Mouse (Mus musculus) liver (tissue): ENCODE data around the gene Peli1.
"Not testable (repeated sequence)": the region's sequence is repeated elsewhere in the genome, so short reads cannot be mapped to it uniquely, and the experiment has no call there.

ENCODE experiments used
- DNase-seq: peaks from one replicate; pipeline ENCODE4 v3.0.0-alpha.2; 2020; ENCODE audit warnings: mixed read lengths

Gene Peli1

DNA sequence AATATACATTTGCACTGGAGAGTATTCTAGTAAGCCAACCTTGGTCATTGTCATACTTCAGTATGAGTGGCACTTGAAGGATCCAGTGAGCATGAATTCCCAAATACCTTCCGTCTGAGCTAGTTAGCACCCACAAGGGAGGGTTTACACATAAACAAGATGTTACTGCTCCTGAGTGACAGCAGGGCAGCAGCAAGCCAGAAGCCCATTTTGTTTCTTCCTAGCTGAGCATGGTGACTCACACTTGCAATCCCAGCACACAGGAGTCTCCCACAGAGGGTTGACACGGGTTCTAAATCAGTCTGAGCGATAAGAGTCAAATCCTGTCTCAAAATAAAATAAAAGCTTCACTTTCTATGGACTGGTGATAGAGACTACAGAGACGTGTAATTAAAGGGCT is 66.5 kb downstream of the Peli1 start:
- DNase-seq = no peak

DNA sequence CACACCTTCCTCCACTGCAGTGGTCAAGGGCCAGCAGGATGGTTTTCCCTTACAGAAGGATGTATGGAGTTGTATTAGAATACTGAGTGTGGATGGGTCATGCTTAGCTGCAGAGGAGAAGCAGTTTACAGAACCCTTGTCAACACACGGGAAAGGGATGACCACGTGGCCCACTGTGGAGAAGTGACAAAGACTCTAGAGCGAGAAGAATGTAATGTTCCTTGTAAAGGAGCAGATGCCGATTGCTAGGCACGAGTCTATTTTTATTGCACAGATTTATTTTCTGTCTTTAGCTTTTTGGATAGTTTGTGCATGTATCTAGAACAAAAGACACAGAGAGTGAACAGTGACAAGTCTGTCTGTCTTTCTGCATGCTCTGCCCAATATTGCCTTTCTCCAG is 71.0 kb downstream of the Peli1 start:
- no peak for DNase-seq

DNA sequence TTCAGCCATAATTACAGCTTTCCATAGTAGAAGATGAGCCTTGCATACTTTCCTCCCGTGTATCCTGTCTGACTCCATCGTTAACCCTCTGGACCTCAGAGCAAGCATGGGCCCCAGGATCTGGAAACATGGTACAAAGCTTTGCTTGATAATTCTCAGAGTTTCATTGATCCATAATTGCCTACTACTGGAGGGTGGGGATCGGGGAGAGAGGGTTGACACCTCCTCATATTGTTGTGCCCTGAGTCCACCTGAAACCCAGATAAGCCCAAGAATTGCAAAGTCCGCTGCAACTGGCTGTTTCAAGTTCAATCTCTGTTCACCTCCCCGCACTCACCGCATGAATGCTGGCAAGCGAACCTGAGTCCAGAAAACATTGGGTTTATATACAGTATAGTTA is 72.1 kb downstream of the Peli1 start:
- no peak for DNase-seq

DNA sequence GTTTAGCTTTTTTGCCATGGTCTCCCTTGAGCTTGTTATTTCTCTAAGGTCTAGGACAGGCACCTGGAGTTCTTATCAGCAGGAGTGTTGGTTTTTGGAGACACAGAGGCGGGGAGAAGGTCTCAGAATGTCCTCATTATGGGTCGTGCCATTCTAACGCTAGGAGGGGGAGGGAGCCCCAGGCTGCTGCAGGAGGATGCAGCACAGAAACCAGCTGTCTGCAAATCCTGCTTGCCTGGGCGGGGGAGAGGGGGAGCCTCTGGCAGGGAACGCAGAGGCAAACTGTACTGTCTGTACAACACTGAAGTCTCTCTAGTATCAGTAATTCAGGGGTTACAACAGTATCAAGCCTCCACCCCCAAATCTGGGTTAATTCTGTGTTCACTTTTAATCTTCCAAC is 72.6 kb downstream of the Peli1 start:
- DNase-seq = peak; percentile 15

DNA sequence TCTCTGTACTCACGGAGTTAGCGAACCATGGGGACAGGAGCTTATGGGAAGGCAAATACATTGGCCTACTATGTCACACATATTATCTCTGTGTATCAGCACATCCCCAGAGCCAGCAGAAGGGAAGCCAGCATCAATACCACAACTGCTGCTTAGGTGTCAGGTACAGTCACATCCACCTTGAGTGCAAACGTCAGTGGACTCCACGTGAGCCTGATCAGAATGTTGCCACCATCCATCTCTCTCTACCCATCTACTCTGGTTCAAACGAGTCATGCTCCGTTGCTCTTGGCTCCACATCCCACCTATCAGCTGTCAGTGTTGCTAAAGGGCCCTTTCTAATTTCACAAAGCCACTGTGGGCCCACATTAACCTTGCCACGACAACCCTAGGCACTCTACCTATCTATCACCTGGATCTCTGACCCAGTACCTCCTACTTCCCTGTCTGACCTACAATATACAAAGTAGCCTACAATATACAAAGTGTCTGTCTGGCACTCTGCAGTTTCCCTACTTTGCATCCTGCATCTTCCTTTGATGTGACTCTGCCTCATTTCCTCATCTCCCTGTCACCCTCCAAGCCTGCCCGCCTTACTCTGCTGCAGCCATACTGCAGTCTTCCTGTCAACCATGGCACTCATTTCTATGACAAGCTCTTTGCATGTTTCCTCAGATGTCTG is 73.4 kb downstream of the Peli1 start:
- DNase-seq = no peak

DNA sequence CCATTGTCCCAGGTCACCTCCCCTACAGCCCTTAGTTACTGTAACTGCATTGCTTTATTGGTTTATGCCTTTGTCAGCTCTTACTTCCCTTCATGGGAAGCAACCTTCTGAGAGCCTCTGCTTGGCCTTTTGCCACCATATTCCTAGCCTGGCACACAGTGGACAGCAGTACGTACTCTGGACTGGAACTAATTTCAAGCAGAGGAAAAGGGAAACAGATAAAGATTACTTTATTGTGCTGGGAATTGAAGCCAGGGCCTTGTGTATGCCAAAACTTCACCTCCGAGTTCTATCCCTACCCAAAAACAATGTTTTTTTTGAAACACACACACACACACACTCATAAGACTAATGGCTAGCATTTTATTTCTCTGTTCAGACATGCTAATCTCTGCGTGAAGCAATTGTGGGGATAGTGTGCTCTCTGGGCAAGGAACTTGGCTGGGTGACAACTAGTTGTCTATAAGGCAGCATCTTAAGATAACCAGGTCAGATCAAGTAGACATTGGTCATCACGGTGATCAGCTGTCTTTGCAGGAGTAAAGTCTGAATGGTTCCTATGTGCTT is 74.0 kb downstream of the Peli1 start:
- no peak for DNase-seq

DNA sequence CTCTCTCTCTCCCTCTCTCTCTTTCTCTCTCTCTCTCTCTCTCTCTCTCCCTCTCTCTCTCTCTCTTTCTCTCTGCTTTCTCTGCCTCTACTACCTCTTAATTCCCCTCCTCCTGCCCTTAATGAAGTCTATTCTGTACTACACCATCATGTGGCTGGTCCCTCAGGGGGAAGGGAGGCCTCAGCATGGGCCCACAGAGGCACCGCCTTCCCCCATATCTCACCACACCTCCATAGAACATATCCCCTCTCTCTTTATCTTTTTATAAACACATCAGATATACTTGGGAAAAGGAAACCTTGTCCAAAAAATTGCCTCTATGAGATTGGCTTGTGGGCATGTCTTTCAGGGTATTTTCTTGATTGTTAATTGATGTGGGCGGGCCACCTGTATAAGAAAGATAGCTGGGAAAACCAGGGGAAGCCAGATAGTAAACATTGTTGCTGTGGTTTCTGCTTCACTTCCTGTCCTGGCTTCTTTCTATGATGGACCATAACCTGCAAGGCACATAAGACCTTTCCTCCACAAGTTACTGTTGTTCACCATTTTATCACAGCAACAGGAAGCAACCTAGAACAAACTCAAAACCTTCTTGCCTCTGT is 75.5 kb downstream of the Peli1 start:
- DNase-seq = peak; percentile 28

DNA sequence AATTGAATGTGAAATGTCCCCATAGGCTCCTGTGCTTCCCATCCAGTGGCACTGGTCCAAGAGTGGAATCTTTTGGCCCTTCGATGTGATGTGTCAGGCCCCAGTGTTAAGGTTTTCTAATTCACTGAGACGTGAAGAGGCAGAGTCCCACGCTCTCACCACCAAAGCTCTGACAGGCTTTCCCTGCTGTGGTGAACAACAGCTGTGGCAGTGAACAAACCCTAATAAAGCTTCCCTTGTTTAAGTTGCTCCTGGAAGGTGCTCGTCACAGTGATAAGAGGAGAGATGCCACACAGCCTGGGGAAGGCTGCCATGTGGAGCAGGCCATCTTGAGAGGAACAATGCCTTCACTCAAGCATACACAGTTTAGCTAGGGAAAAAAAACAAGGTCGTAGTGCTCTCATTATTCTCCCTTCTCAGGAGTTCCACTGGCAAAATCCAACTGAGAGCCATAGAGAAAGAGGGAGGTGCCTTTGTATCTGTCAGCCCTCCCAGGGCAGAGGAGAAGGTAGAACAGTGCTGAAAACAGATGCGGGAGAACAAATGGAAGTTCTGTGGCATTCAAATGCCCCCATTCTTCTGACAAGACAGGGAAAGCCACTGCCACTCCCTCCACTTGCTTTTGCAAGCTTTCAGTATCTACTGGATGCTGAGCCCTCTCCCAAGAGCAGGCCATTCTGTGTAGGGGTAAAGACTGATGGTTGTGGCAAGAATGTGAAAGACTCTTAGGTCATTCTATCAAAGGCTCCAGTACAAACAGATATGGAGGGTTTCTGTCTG is 77.9 kb downstream of the Peli1 start:
- no peak for DNase-seq

DNA sequence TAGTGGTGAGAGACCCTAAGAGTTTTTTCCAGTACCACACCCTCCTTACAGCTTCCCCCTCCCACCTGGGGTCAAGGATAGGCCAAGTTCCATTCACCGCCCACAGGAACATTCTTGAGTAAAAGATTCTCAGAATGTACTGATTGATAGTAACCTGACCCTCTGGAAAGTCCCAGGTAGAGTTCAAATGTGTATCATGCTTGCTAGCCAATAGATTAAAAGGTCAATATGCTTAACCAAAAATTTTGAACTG is 78.4 kb downstream of the Peli1 start:
- DNase-seq = not testable (repeated sequence)

DNA sequence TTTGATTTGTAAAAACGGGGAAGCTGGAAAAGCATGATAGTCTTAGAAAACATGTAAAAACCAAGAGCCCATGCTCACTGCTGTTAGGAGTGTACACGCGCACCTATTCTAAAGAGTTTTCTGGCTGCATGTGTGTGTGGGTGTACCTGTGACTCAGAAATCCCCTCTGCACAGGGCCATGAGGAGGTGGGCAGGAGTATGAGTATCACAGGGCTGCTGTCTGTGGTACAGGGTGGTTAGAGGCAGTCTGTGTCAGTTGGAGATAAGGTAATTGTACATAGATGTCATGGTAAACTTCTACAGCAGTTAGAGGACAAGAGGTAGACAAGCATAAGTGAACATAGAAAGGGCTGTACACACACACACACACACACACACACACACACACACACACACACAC is 81.2 kb downstream of the Peli1 start:
- DNase-seq = no peak

DNA sequence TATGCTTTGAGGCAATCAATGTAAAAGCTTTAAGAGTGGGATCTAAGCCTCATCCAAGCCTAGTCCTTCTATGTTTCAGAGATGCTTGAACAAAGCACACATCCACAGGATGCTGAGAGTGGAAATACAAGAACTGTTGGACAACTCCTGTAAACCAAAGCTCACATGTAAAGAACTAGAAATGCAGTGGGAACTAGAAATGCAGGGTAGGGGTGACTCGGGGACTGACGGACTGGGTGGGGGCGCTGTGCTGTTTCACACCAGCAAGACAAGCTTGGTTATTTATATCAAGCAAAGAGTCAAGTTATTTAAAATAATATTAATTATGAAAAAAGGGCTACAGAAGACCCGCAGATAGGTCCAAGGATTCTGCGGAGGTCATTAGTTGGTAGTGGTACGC is 82.8 kb downstream of the Peli1 start:
- DNase-seq = no peak

DNA sequence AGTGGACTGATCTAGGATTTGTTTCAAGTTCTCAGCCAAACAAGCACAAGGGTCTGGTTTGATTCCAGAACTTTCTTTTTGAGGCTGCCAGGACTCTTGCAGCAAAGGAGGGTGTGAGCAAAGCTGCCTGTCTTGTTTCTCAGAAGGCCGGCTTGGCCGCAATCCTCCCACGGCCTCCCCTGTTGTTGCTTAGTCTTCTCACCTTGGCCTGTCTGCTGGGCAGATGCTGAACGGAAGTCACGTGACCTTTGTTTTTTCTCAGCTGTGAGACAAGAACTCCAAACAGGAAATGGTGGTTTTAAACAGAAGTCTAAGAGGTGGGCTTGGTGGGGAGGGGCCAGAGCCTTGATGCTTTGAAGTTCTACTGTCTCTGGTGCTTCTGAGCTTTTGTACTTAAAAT is 83.3 kb downstream of the Peli1 start:
- peak; percentile 30 for DNase-seq

DNA sequence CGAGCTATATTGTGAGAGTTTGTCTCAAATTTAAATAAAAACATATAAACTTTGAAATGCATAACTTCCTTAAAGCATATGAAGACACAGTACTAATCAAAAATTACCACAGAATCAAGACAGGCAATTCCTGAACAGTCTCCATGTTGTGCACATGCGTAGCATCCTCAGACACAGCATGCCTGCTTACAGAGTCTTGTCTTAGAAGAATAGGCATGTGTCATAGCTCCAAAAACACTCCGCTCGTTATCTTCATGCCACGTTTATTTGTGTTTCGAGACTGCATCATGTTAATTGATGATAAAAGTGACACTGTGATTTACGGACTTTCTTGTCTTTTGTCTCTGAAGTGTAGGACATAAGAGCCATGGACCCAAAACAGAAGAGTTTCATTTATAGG is 84.0 kb downstream of the Peli1 start:
- DNase-seq = no peak

DNA sequence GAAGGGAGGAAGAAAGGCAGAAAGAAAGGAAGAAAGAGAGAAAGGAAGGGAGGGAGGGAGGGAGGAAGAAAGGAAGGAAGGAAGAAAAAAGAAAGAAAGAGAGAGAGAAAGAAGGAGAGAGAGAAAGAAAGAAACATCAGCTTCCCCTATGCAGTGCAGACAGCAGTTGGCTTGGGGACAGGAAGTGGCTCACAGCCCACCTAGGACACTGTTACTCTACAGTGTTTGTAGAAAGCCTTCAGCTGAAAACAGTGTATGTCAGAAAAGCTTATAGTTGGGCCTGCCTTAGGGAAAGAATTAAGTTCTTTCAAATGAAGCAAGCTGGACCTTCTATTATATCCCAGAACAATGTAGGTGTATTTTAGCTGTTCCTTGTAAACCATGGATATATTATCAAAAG is 85.4 kb downstream of the Peli1 start:
- no peak for DNase-seq

DNA sequence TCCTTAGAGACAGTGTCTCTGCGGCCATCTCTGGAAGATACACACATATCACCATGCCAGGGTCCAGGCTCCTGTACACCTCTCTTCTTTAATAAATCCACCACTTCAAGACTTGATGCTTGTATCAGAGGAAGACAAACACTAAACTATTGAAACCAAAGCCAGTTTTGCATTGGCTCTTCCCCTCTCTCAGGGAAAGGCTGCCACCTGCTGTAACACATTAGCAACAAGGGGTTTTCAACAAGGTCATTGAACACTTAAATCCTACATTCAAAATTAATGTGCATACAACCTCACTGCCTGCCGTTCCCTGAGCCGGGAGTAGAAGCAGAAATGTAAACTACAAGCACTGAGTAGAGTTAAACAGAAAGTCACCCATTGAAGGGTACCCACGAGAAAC is 87.3 kb downstream of the Peli1 start:
- peak; percentile 16 for DNase-seq

DNA sequence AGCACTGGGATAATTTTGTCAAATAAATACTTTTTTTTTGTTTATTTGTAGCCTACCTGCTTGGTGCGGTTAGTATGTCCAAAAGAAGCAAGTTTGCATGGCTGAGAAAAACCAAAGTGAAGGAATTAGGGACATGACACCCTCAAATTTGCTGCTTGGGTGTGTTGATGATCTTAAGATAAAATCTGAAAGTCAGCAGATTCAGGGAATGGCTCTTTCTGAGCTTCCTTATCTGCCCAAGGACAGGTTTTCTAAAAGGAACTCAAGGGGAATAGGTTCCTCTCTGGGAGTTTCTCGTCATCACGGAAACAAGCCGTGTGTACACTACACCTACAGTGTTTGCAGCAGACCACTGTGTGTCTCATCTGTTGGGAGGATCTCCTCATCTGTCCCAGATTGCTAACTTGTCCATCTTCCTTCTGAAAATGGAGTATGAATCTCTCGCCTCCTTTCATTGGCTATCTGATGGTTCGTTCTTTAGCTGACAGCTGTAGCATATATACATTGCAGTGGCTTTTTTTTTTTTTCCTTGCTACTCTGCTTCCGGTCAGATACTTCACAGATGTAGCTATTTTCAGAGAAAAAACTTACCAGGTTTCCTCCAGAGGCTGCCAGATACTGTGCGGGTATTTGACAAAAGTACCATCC is 88.0 kb downstream of the Peli1 start:
- DNase-seq = no peak

DNA sequence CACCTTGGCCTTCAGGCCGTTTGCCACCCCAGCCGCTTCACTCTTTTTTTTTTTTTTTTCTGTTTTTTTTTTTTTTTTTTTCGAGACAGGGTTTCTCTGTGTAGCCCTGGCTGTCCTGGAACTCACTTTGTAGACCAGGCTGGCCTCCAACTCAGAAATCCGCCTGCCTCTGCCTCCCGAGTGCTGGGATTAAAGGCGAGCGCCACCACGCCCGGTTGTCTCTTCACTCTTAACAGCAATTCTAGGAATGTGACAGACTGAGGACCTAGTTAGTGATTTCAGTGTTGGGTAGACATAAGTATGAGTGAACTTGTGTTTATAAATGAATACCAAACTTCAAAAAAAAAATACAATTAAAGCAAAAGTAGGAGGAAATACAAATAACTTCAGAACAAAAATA is 88.8 kb downstream of the Peli1 start:
- not testable (repeated sequence) for DNase-seq

DNA sequence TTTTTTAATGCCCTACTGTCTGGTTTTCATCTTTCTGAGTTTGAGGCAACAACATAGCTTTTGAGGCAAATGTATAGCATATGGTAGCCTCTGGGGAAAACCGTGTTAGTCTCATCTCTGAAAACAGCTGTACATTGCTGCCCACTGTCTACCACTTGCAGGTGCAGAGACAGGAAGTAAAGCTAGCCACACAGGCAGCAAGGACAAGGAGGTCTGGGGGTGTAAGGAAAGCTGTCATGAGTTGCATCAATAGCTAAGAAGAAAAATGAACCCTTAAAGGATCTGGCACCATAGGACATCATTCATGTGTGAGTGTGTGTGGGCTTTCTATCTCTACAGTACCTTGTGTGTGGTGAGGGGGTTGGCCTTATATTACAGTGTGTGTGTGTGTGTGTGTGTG is 89.6 kb downstream of the Peli1 start:
- no peak for DNase-seq

DNA sequence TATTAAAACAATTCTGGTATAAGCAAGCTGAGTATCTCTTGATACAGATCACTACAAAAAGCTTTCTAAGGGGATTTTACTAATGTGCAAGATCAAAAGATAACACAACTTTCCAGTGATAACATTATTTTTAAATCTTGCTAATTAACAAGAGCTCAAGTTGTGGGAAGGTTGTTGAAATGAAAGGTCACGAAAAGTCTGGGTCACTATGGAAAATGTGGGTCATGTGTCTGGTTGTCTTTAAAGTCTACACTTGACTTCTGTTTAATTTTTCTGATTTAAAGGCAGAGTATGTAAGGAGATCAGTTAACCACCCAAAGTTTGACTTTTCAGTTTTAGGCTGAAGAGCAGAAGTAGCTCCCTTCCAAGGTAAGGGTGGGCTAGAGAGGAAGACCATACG is 90.5 kb downstream of the Peli1 start:
- no peak for DNase-seq

DNA sequence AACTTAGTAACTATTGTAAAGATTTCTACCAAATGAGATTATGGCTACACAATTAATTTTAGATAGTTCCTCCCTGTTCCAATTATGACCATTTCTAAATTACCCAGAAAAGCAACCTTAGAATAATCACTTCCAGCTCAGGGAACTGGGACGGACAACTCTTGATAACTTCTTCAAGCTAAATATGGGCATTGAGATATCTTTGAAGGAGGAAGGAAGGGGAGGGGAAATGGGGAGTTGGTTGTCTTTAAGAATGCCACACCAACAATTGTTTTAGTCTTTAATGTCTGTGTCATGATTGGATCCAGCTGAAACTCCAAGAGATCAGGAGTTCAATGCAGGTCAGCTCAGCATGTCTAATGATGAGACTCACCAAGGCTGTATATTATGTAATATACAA is 91.6 kb downstream of the Peli1 start:
- DNase-seq = no peak

DNA sequence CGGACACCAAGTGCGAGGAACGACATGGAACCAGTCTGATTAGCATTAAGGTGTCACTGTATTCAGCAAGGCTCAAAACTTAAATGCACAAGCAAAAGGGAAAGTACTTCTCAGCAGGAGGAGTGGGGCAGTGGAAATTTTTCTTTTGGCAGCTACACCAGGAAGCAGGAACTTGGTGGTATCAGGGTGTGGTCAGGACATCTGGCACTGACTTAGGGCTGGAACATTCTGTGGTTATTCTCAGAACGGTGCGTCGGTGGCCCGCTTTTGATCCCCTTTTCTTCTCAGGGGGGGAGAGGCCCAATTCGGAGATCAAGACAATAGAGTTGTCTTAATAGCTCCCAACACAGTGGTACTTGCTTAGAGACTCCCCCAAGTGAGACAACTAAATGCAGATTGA is 100.7 kb downstream of the Peli1 start:
- not testable (repeated sequence) for DNase-seq

DNA sequence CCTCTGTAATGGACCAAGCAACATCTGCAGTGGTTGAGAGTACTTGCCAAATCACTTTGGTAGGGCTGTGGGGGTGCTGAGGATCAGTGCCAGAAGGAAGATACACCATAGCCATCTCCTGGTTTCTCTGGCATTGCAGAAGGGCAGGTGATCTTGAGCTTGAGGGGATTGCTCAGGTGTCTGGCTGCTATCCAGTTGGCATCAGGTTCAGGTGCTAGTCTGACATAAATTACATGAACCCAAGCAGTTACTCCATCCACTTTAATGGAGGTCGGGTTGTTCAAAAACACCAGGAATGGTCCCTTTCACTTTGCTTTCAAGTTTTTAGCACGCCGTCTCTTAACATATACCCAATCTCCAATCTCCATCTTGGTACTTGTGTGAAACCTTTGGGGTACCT is 103.8 kb downstream of the Peli1 start:
- DNase-seq = no peak
